Mouse (Mus musculus): ENCODE results near the gene Sppl2b. TPM values are rescaled to one million over a fixed set of nuclear protein-coding genes. Genes with fewer than 3 reads are reported as not detected.

Sppl2b gene
- polyA plus RNA-seq, 1 experiment from 2014 or later: 43.9 TPM

- peak overlapping the region; percentile 79 for H3K27ac ChIP-seq
- H3K36me3 ChIP-seq (replicated peaks): no peaks in the 10 kb centered on the region
- H3K4me3 ChIP-seq: peak overlapping the region; percentile 64
- H3K4me1 ChIP-seq: peaks cover 43% of the 10 kb centered on the region
- WGBS: 9% methylated on average over 32 of the region's 32 CpGs
- H3K27me3 ChIP-seq (ENCODE audit: poor library complexity, severe bottlenecking): peaks cover 71% of the 10 kb centered on the region
- no peak for DNase-seq (ENCODE audit: extremely low spot score, low spot score)
- no peaks in the 10 kb centered on the region for H3K9me3 ChIP-seq
Measured at GRCm38 (mm10) chr10:80843087-80843930, 11.8 kb upstream of the Sppl2b start.

- peak within 1 kb of the TSS; percentile 64 for H3K4me3 ChIP-seq
- no peak for DNase-seq (ENCODE audit: extremely low spot score, low spot score)
- WGBS: 6% methylated on average over 47 of the region's 51 CpGs
- peaks cover 66% of the 10 kb centered on the region for H3K27me3 ChIP-seq (ENCODE audit: poor library complexity, severe bottlenecking)
- peak within 1 kb of the TSS; percentile 79 for H3K27ac ChIP-seq
- H3K36me3 ChIP-seq (replicated peaks): no peaks in the 10 kb centered on the region
- H3K9me3 ChIP-seq: no peaks in the 10 kb centered on the region
- H3K4me1 ChIP-seq: peaks cover 47% of the 10 kb centered on the region
Measured at GRCm38 (mm10) chr10:80843931-80844547, 11.0 kb upstream of the Sppl2b start, which contains the start of gene Lingo3. TSS of gene Lingo3 (minus strand) at chr10:80844039.

- H3K4me3 ChIP-seq: no peak overlapping the region
- H3K27ac ChIP-seq: no peak overlapping the region
- 71% methylated on average over 8 of the region's 8 CpGs for WGBS
- no peak for DNase-seq (ENCODE audit: extremely low spot score, low spot score)
- peaks cover 47% of the 10 kb centered on the region for H3K4me1 ChIP-seq
- H3K36me3 ChIP-seq (replicated peaks): peaks cover 8% of the 10 kb centered on the region
- peaks cover 64% of the 10 kb centered on the region for H3K27me3 ChIP-seq (ENCODE audit: poor library complexity, severe bottlenecking)
- no peaks in the 10 kb centered on the region for H3K9me3 ChIP-seq
Measured at GRCm38 (mm10) chr10:80845055-80845693, 9.9 kb upstream of the Sppl2b start.

- Histone ChIP-seq H3K27ac (no peak overlapping the region), H3K27me3 (ENCODE audit: poor library complexity, severe bottlenecking) (peaks cover 58% of the 10 kb centered on the region), H3K4me1 (peaks cover 42% of the 10 kb centered on the region), H3K36me3 (replicated peaks) (peaks cover 13% of the 10 kb centered on the region), H3K9me3 (no peaks in the 10 kb centered on the region), H3K4me3 (no peak overlapping the region)
- 82% methylated on average over 12 of the region's 12 CpGs for WGBS
- no peak for DNase-seq (ENCODE audit: extremely low spot score, low spot score)
Measured at GRCm38 (mm10) chr10:80845732-80846131, 9.3 kb upstream of the Sppl2b start.

- WGBS: 8% methylated on average over 10 of the region's 10 CpGs
- H3K27me3 ChIP-seq (ENCODE audit: poor library complexity, severe bottlenecking): peaks cover 30% of the 10 kb centered on the region
- H3K27ac ChIP-seq: no peak overlapping the region
- H3K9me3 ChIP-seq: no peaks in the 10 kb centered on the region
- H3K4me3 ChIP-seq: no peak overlapping the region
- H3K4me1 ChIP-seq: peaks cover 27% of the 10 kb centered on the region
- peaks cover 39% of the 10 kb centered on the region for H3K36me3 ChIP-seq (replicated peaks)
- peak; percentile 39 for DNase-seq (ENCODE audit: extremely low spot score, low spot score)
Measured at GRCm38 (mm10) chr10:80848571-80848970, 6.5 kb upstream of the Sppl2b start.

- 25% methylated on average over 11 of the region's 11 CpGs for WGBS
- Histone ChIP-seq H3K36me3 (replicated peaks) (peaks cover 28% of the 10 kb centered on the region), H3K4me3 (peak overlapping the region; percentile 81), H3K27ac (peak overlapping the region; percentile 84), H3K4me1 (peaks cover 49% of the 10 kb centered on the region), H3K27me3 (ENCODE audit: poor library complexity, severe bottlenecking) (no peaks in the 10 kb centered on the region), H3K9me3 (no peaks in the 10 kb centered on the region)
- no peak for DNase-seq (ENCODE audit: extremely low spot score, low spot score)
Measured at GRCm38 (mm10) chr10:80855749-80856073, 636 bp downstream of the Sppl2b start.

- Histone ChIP-seq H3K4me3 (peak overlapping the region; percentile 81), H3K27me3 (ENCODE audit: poor library complexity, severe bottlenecking) (no peaks in the 10 kb centered on the region), H3K27ac (peak overlapping the region; percentile 84; the same call in 1 of the 2 replicates), H3K9me3 (no peaks in the 10 kb centered on the region), H3K4me1 (peaks cover 49% of the 10 kb centered on the region), H3K36me3 (replicated peaks) (peaks cover 26% of the 10 kb centered on the region)
- DNase-seq (ENCODE audit: extremely low spot score, low spot score): no peak
- 68% methylated on average over 3 of the region's 3 CpGs for WGBS
Measured at GRCm38 (mm10) chr10:80856267-80856666, 1.2 kb downstream of the Sppl2b start.

GRCm38 (mm10) chr10:80856908-80857307 is 1.8 kb downstream of the Sppl2b start:
- no peaks in the 10 kb centered on the region for H3K9me3 ChIP-seq
- WGBS: 90% methylated on average over 5 of the region's 5 CpGs
- no peaks in the 10 kb centered on the region for H3K27me3 ChIP-seq (ENCODE audit: poor library complexity, severe bottlenecking)
- DNase-seq (ENCODE audit: extremely low spot score, low spot score): no peak
- H3K4me3 ChIP-seq: peak overlapping the region; percentile 81
- H3K27ac ChIP-seq: peak overlapping the region; percentile 56
- peaks cover 26% of the 10 kb centered on the region for H3K36me3 ChIP-seq (replicated peaks)
- peaks cover 49% of the 10 kb centered on the region for H3K4me1 ChIP-seq

GRCm38 (mm10) chr10:80857386-80857785 is 2.3 kb downstream of the Sppl2b start:
- 45% methylated on average over 8 of the region's 8 CpGs for WGBS
- Histone ChIP-seq H3K4me1 (peaks cover 49% of the 10 kb centered on the region), H3K36me3 (replicated peaks) (peaks cover 26% of the 10 kb centered on the region), H3K27ac (peak overlapping the region; percentile 56), H3K4me3 (peak overlapping the region; percentile 11; the same call in 1 of the 2 replicates), H3K9me3 (no peaks in the 10 kb centered on the region), H3K27me3 (ENCODE audit: poor library complexity, severe bottlenecking) (no peaks in the 10 kb centered on the region)
- DNase-seq (ENCODE audit: extremely low spot score, low spot score): no peak

- H3K4me3 ChIP-seq: peak overlapping the region; percentile 11; the same call in 1 of the 2 replicates
- H3K27ac ChIP-seq: peak overlapping the region; percentile 56
Measured at GRCm38 (mm10) chr10:80857848-80858247, 2.8 kb downstream of the Sppl2b start.

GRCm38 (mm10) chr10:80858350-80858935 is 3.4 kb downstream of the Sppl2b start:
- Histone ChIP-seq H3K4me3 (no peak overlapping the region), H3K27ac (peak overlapping the region; percentile 56), H3K36me3 (replicated peaks) (peaks cover 27% of the 10 kb centered on the region), H3K9me3 (no peaks in the 10 kb centered on the region), H3K4me1 (peaks cover 46% of the 10 kb centered on the region), H3K27me3 (ENCODE audit: poor library complexity, severe bottlenecking) (no peaks in the 10 kb centered on the region)
- no peak for DNase-seq (ENCODE audit: extremely low spot score, low spot score)
- 87% methylated on average over 7 of the region's 7 CpGs for WGBS

More at GRCm38 (mm10) chr10:80857848-80858247, 2.8 kb downstream of the Sppl2b start:
- no peaks in the 10 kb centered on the region for H3K27me3 ChIP-seq (ENCODE audit: poor library complexity, severe bottlenecking)
- H3K9me3 ChIP-seq: no peaks in the 10 kb centered on the region
- H3K4me1 ChIP-seq: peaks cover 49% of the 10 kb centered on the region
- WGBS: 71% methylated on average over 3 of the region's 3 CpGs
- H3K36me3 ChIP-seq (replicated peaks): peaks cover 27% of the 10 kb centered on the region
- no peak for DNase-seq (ENCODE audit: extremely low spot score, low spot score)

GRCm38 (mm10) chr10:80862305-80862704 is 7.2 kb downstream of the Sppl2b start:
- H3K4me1 ChIP-seq: peaks cover 11% of the 10 kb centered on the region
- H3K4me3 ChIP-seq: 0 out of 2 replicates have a peak overlapping the region, but pooled peaks have one; percentile 3
- H3K36me3 ChIP-seq (replicated peaks): peaks cover 63% of the 10 kb centered on the region
- WGBS: 87% methylated on average over 5 of the region's 5 CpGs
- no peaks in the 10 kb centered on the region for H3K27me3 ChIP-seq (ENCODE audit: poor library complexity, severe bottlenecking)
- no peak overlapping the region for H3K27ac ChIP-seq
- no peaks in the 10 kb centered on the region for H3K9me3 ChIP-seq
- DNase-seq (ENCODE audit: extremely low spot score, low spot score): no peak
